Mouse (Mus musculus) right cerebral cortex, postnatal 36 days (tissue): ENCODE data around the gene 1810062G17Rik.

ENCODE experiments used
- DNase-seq, 2 experiments: peaks; one replicate each; pipeline ENCODE4 v3.0.0; 2022; ENCODE audit warnings: low spot score in 2 of 2, mixed read lengths in 1 of 2

Gene 1810062G17Rik

GRCm38 (mm10) chr3:36505306-36505705 lies 29.6 kb downstream of the 1810062G17Rik start:
- DNase-seq, result no peak

- DNase-seq, result no peak
Measured at GRCm38 (mm10) chr3:36505809-36506735, 30.3 kb downstream of the 1810062G17Rik start.

- DNase-seq, result no peak
Measured at GRCm38 (mm10) chr3:36511491-36511890, 35.8 kb downstream of the 1810062G17Rik start.

GRCm38 (mm10) chr3:36516196-36516595 lies 40.5 kb downstream of the 1810062G17Rik start:
- DNase-seq, result peak; percentile 48 to 86

GRCm38 (mm10) chr3:36521073-36522060 lies 45.6 kb downstream of the 1810062G17Rik start, which contains the start of gene Gm11549:
TSS of gene Gm11549 (minus strand) at chr3:36521813.
- DNase-seq, result no peak

GRCm38 (mm10) chr3:36522137-36522536 lies 46.4 kb downstream of the 1810062G17Rik start:
- no peak for DNase-seq

- no peak for DNase-seq
Measured at GRCm38 (mm10) chr3:36524466-36524865, 48.7 kb downstream of the 1810062G17Rik start.

- DNase-seq, result peak; percentile 73 to 83
Measured at GRCm38 (mm10) chr3:36530345-36530744, 54.6 kb downstream of the 1810062G17Rik start.

GRCm38 (mm10) chr3:36530781-36531180 lies 55.0 kb downstream of the 1810062G17Rik start:
- DNase-seq, result no peak

GRCm38 (mm10) chr3:36531242-36531641 lies 55.5 kb downstream of the 1810062G17Rik start:
- no peak for DNase-seq
